Mouse (Mus musculus) kidney, embryonic 16.5 days (tissue): ENCODE measurements around the gene Cxcl17. TPM values are rescaled to one million over a fixed set of nuclear protein-coding genes. Genes with fewer than 3 reads are reported as not detected.
A peak's percentile ranks its signal among the peaks of the same experiment; 100 is the strongest.
"Not testable (repeated sequence)": the region's sequence is repeated elsewhere in the genome, so short reads cannot be mapped to it uniquely, and the experiment has no call there.

ENCODE experiments used
- ATAC-seq: fragments of 200-750 bp; cut with Nextera tagmentation; 2 replicates; pipeline ENCODE4 v1.8.0; 2017; ENCODE audit warnings: moderate TSS enrichment; ENCODE audit not compliant: low FRiP score, low TSS enrichment
- H3K27ac ChIP-seq: fragments of 300-500 bp; sonication (generic); 2 replicates; pipeline ENCODE4 v1.5.1; 2014; ENCODE audit warnings: low read length
- H3K27me3 ChIP-seq: fragments of 300-500 bp; sonication (generic); 2 replicates; pipeline ENCODE4 v1.6.1; 2014; ENCODE audit warnings: low read length, control low read depth, mixed read lengths; ENCODE audit not compliant: insufficient read depth
- H3K36me3 ChIP-seq: fragments of 300-500 bp; sonication (generic); 2 replicates; pipeline ENCODE4 v1.6.1; 2014; ENCODE audit warnings: low read length, control low read depth, mixed read lengths; ENCODE audit not compliant: insufficient read depth
- H3K4me1 ChIP-seq: fragments of 300-500 bp; sonication (generic); 2 replicates; pipeline ENCODE4 v1.6.1; 2014; ENCODE audit warnings: low read length, control low read depth, mixed read lengths; ENCODE audit not compliant: insufficient read depth
- H3K4me2 ChIP-seq: fragments of 300-500 bp; sonication (generic); replicated peaks from 2 replicates; pipeline ENCODE4 v1.6.1; 2014; ENCODE audit warnings: low read depth, low read length
- H3K4me3 ChIP-seq: fragments of 300-500 bp; sonication (generic); 2 replicates; pipeline ENCODE4 v1.5.1; 2014; ENCODE audit warnings: mild to moderate bottlenecking, low read length
- H3K9ac ChIP-seq: fragments of 300-500 bp; sonication (generic); replicated peaks from 2 replicates; pipeline ENCODE4 v1.6.1; 2014; ENCODE audit warnings: low read length
- H3K9me3 ChIP-seq: fragments of 300-500 bp; sonication (generic); 2 replicates; pipeline ENCODE4 v1.6.1; 2016; ENCODE audit warnings: low read length, control low read depth
- WGBS: fragments of 180-500 bp; shearing (Covaris S2); extraction: QIAGEN DNeasy Blood & Tissue Kit; methylation state at CpG from one replicate; pipeline ENCODE4 v1.1.7; 2014; 5-methylcytosine and 5-hydroxymethylcytosine counted together
- polyA plus RNA-seq: library from polyadenylated mRNA; unstranded; fragments of >200 nt; fragmentation: Nextera tagmentation; extraction: Ambion mirVana; gene quantifications from 2 replicates; pipeline ENCODE4 v1.2.1, GENCODE M21; 2015

Gene Cxcl17
- polyA plus RNA-seq, 1 experiment from 2014 or later: 0.65 TPM

GRCm38 (mm10) chr7:25402671-25403101 is 10.0 kb downstream of the Cxcl17 start:
- Histone ChIP-seq H3K4me2 (no peak overlapping the region), H3K27ac (peak overlapping the region; percentile 74), H3K36me3 (no peaks in the 10 kb centered on the region), H3K9ac (no peak overlapping the region), H3K9me3 (no peaks in the 10 kb centered on the region), H3K4me3 (no peak overlapping the region), H3K27me3 (no peaks in the 10 kb centered on the region), H3K4me1 (peaks cover 7% of the 10 kb centered on the region)
- ATAC-seq: peak; percentile 71
- 3% methylated on average over 2 of the region's 2 CpGs for WGBS

- peak overlapping the region; percentile 74 for H3K27ac ChIP-seq
- ATAC-seq: no peak
- no peaks in the 10 kb centered on the region for H3K36me3 ChIP-seq
- no peaks in the 10 kb centered on the region for H3K9me3 ChIP-seq
- H3K4me1 ChIP-seq: peaks cover 14% of the 10 kb centered on the region
- no peaks in the 10 kb centered on the region for H3K27me3 ChIP-seq
- H3K4me2 ChIP-seq: no peak overlapping the region
- no peak overlapping the region for H3K4me3 ChIP-seq
- WGBS: 36% methylated on average over 5 of the region's 5 CpGs
- no peak overlapping the region for H3K9ac ChIP-seq
These were observed 10.7 kb downstream of the Cxcl17 start for GRCm38 (mm10) chr7:25401986-25402385.

GRCm38 (mm10) chr7:25401551-25401950 is 11.1 kb downstream of the Cxcl17 start:
- no peak overlapping the region for H3K27ac ChIP-seq
- peaks cover 17% of the 10 kb centered on the region for H3K4me1 ChIP-seq
- H3K4me3 ChIP-seq: no peak overlapping the region
- WGBS: 43% methylated on average over 2 of the region's 2 CpGs
- H3K9me3 ChIP-seq: no peaks in the 10 kb centered on the region
- H3K4me2 ChIP-seq: no peak overlapping the region
- ATAC-seq: no peak
- no peak overlapping the region for H3K9ac ChIP-seq
- H3K27me3 ChIP-seq: no peaks in the 10 kb centered on the region
- H3K36me3 ChIP-seq: no peaks in the 10 kb centered on the region

GRCm38 (mm10) chr7:25399028-25399427 is 13.7 kb downstream of the Cxcl17 start:
- H3K9me3 ChIP-seq, ATAC-seq, H3K36me3 ChIP-seq, H3K27ac ChIP-seq, H3K4me3 ChIP-seq, H3K27me3 ChIP-seq, H3K4me2 ChIP-seq, H3K9ac ChIP-seq: not testable (repeated sequence)
- peaks cover 32% of the 10 kb centered on the region for H3K4me1 ChIP-seq

GRCm38 (mm10) chr7:25398610-25399009 is 14.1 kb downstream of the Cxcl17 start, which contains the start of gene Lipe:
TSS of gene Lipe (minus strand) at chr7:25398710.
- ATAC-seq: no peak
- peak within 1 kb of the TSS; percentile 19; the same call in 1 of the 2 replicates for H3K4me2 ChIP-seq
- H3K4me1 ChIP-seq: peaks cover 36% of the 10 kb centered on the region
- no peaks in the 10 kb centered on the region for H3K36me3 ChIP-seq
- no peak within 1 kb of the TSS for H3K27ac ChIP-seq
- H3K4me3 ChIP-seq: no peak within 1 kb of the TSS
- H3K9ac ChIP-seq: no peak within 1 kb of the TSS
- H3K9me3 ChIP-seq: no peaks in the 10 kb centered on the region
- 96% methylated on average over 1 of the region's 1 CpGs for WGBS
- H3K27me3 ChIP-seq: no peaks in the 10 kb centered on the region

GRCm38 (mm10) chr7:25396621-25397020 is 16.1 kb downstream of the Cxcl17 start:
- no peak overlapping the region for H3K9ac ChIP-seq
- H3K27ac ChIP-seq: peak overlapping the region; percentile 79; the same call in 1 of the 2 replicates
- no peaks in the 10 kb centered on the region for H3K27me3 ChIP-seq
- H3K36me3 ChIP-seq: no peaks in the 10 kb centered on the region
- 94% methylated on average over 14 of the region's 14 CpGs for WGBS
- H3K4me1 ChIP-seq: peaks cover 32% of the 10 kb centered on the region
- no peaks in the 10 kb centered on the region for H3K9me3 ChIP-seq
- peak overlapping the region; percentile 74; the same call in 1 of the 2 replicates for H3K4me3 ChIP-seq
- ATAC-seq: no peak
- H3K4me2 ChIP-seq: peak overlapping the region; percentile 88

- H3K9me3 ChIP-seq: no peaks in the 10 kb centered on the region
- WGBS: 7% methylated on average over 51 of the region's 52 CpGs
- H3K4me3 ChIP-seq: peak overlapping the region; percentile 74
- no peaks in the 10 kb centered on the region for H3K36me3 ChIP-seq
- peak overlapping the region; percentile 79 for H3K27ac ChIP-seq
- H3K9ac ChIP-seq: peak overlapping the region; percentile 76
- H3K27me3 ChIP-seq: no peaks in the 10 kb centered on the region
- peak; percentile 97 for ATAC-seq
- peaks cover 32% of the 10 kb centered on the region for H3K4me1 ChIP-seq
- H3K4me2 ChIP-seq: peak overlapping the region; percentile 88
These were observed 16.8 kb downstream of the Cxcl17 start for GRCm38 (mm10) chr7:25395558-25396521.

GRCm38 (mm10) chr7:25395186-25395557 is 17.5 kb downstream of the Cxcl17 start:
- Histone ChIP-seq H3K36me3 (no peaks in the 10 kb centered on the region), H3K9me3 (no peaks in the 10 kb centered on the region), H3K4me3 (peak overlapping the region; percentile 74), H3K27ac (peak overlapping the region; percentile 61; the same call in 1 of the 2 replicates), H3K4me2 (peak overlapping the region; percentile 88), H3K27me3 (no peaks in the 10 kb centered on the region), H3K9ac (peak overlapping the region; percentile 76), H3K4me1 (peaks cover 37% of the 10 kb centered on the region)
- 0% methylated on average over 22 of the region's 22 CpGs for WGBS
- peak; percentile 36 for ATAC-seq

- H3K4me3 ChIP-seq: peak overlapping the region; percentile 74
- H3K4me1 ChIP-seq: peaks cover 41% of the 10 kb centered on the region
- no peak overlapping the region for H3K27ac ChIP-seq
- no peaks in the 10 kb centered on the region for H3K9me3 ChIP-seq
- H3K27me3 ChIP-seq: no peaks in the 10 kb centered on the region
- no peaks in the 10 kb centered on the region for H3K36me3 ChIP-seq
- peak overlapping the region; percentile 76 for H3K9ac ChIP-seq
- no peak for ATAC-seq
- WGBS: 13% methylated on average over 7 of the region's 7 CpGs
- peak overlapping the region; percentile 88 for H3K4me2 ChIP-seq
These were observed 17.9 kb downstream of the Cxcl17 start for GRCm38 (mm10) chr7:25394754-25395153.
